Mouse (Mus musculus) intestine, postnatal 0 days (tissue): Measurements from ENCODE around the gene Brca1. TPM values are rescaled to one million over a fixed set of nuclear protein-coding genes. Genes with fewer than 3 reads are reported as not detected.
A peak's percentile ranks its signal among the peaks of the same experiment; 100 is the strongest.
"Not testable (repeated sequence)": the region's sequence is repeated elsewhere in the genome, so short reads cannot be mapped to it uniquely, and the experiment has no call there.

Source experiments
- ATAC-seq: fragments of 200-750 bp; cut with Nextera tagmentation; 2 replicates; pipeline ENCODE4 v1.8.0; 2017; ENCODE audit warnings: mild to moderate bottlenecking, moderate TSS enrichment, moderate library complexity
- H3K27ac ChIP-seq: fragments of 300-500 bp; sonication (generic); 2 replicates; pipeline ENCODE4 v1.5.1; 2014; ENCODE audit warnings: mild to moderate bottlenecking, low read depth, low read length, moderate library complexity
- H3K27me3 ChIP-seq: fragments of 300-500 bp; sonication (generic); replicated peaks from 2 replicates; pipeline ENCODE4 v1.6.1; 2014; ENCODE audit warnings: low read length, mixed read lengths; ENCODE audit not compliant: control insufficient read depth, insufficient read depth
- H3K36me3 ChIP-seq: fragments of 300-500 bp; sonication (generic); 2 replicates; pipeline ENCODE4 v1.6.1; 2014; ENCODE audit warnings: mild to moderate bottlenecking, moderate library complexity; ENCODE audit not compliant: control insufficient read depth, insufficient read depth
- H3K4me1 ChIP-seq: fragments of 300-500 bp; sonication (generic); replicated peaks from 2 replicates; pipeline ENCODE4 v1.6.1; 2014; ENCODE audit warnings: antibody characterized with exemption, low read length, mixed read lengths; ENCODE audit not compliant: control insufficient read depth, insufficient read depth
- H3K4me2 ChIP-seq: fragments of 300-500 bp; sonication (generic); replicated peaks from 2 replicates; pipeline ENCODE4 v1.6.1; 2014; ENCODE audit warnings: low read depth, mild to moderate bottlenecking, moderate library complexity
- H3K4me3 ChIP-seq: fragments of 300-500 bp; sonication (generic); 2 replicates; pipeline ENCODE4 v1.5.1; 2014; ENCODE audit warnings: low read depth, low read length
- H3K9ac ChIP-seq: fragments of 300-500 bp; sonication (generic); 2 replicates; pipeline ENCODE4 v1.6.1; 2014; ENCODE audit warnings: mild to moderate bottlenecking, low read depth, low read length
- H3K9me3 ChIP-seq: fragments of 300-500 bp; sonication (generic); 2 replicates; pipeline ENCODE4 v1.6.1; 2016; ENCODE audit warnings: mixed run types; ENCODE audit not compliant: control insufficient read depth
- CTCF ChIP-seq: sonication (generic); IDR thresholded peaks from 2 replicates; pipeline ENCODE4 v1.5.1; 2016; ENCODE audit warnings: low read depth, mild to moderate bottlenecking, control low read depth, antibody characterized with exemption, moderate library complexity
- WGBS: fragments of 180-500 bp; shearing (Covaris S2); extraction: QIAGEN DNeasy Blood & Tissue Kit; methylation state at CpG from one replicate; pipeline ENCODE4 v1.1.7; 2014; 5-methylcytosine and 5-hydroxymethylcytosine counted together
- polyA plus RNA-seq: library from polyadenylated mRNA; unstranded; fragments of >200 nt; fragmentation: Nextera tagmentation; extraction: Ambion mirVana; gene quantifications from 2 replicates; pipeline ENCODE4 v1.2.1, GENCODE M21; 2015

Brca1 gene
- polyA plus RNA-seq, 1 experiment from 2014 or later: 2.3 TPM

DNA sequence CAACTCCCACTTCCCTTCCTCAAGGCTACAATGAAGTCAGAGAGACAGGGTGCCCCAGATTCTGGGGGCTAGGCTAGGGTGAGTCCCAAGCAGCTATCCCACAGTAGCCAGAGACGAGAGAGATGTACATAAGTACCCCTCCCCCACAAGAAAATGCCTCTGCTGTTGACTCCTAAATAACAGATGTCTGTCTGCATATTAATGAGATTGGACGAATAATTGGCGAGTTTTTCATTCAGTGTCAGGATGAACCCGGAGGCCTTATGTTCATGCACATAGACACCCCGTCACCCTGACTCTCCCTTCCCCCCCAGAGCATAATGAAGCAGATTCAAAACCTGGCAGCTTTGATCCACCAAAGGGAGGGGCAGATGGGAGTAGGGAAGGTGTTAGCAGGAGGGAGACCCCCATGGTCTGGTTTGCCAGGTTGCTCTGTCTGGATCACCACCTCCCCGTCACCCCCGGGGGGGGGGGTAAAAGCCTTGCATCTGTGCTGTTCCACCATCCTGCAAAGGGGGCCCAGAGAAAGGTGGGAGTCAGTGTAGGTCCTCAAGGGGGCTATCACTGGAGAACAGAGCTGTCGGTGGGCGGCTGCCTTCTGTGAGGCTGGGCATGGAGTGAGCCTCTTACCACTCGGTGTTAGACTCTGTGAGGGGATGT lies 74.1 kb downstream of the Brca1 start:
- H3K36me3 ChIP-seq: no peaks in the 10 kb centered on the region
- 77% methylated on average over 10 of the region's 10 CpGs for WGBS
- no peak overlapping the region for H3K27ac ChIP-seq
- 0 out of 2 replicates have a peak, but pooled peaks cover 5% of the 10 kb centered on the region for H3K4me1 ChIP-seq
- H3K9ac ChIP-seq: no peak overlapping the region
- TF ChIP-seq CTCF: no peak
- H3K9me3 ChIP-seq: no peaks in the 10 kb centered on the region
- H3K27me3 ChIP-seq: no peaks in the 10 kb centered on the region
- H3K4me2 ChIP-seq: no peak overlapping the region
- no peak overlapping the region for H3K4me3 ChIP-seq
- no peak for ATAC-seq

DNA sequence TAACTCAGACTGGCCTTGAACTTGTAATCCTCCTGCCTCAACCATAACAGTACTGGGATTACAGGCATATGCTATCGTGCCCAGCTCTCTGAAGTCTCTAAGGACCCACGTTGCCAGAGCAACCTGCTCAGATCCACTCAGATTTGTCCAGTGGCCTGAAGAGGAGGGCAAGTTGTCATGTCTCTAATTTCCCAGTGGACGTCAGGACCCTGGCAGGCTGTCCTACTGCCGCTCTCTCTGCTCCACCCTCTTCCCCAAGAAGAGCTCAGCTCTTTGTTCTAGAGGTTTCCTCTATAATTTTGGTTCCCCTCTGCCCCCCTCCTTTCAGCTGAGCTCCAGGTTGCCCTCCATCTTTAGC lies 74.6 kb downstream of the Brca1 start:
- H3K9me3 ChIP-seq: no peaks in the 10 kb centered on the region
- no peak overlapping the region for H3K4me3 ChIP-seq
- ATAC-seq: no peak
- H3K36me3 ChIP-seq: no peaks in the 10 kb centered on the region
- 68% methylated on average over 4 of the region's 4 CpGs for WGBS
- no peaks in the 10 kb centered on the region for H3K27me3 ChIP-seq
- no peak overlapping the region for H3K9ac ChIP-seq
- no peak for TF ChIP-seq CTCF
- H3K4me1 ChIP-seq: 0 out of 2 replicates have a peak, but pooled peaks cover 5% of the 10 kb centered on the region
- H3K27ac ChIP-seq: no peak overlapping the region
- H3K4me2 ChIP-seq: no peak overlapping the region

DNA sequence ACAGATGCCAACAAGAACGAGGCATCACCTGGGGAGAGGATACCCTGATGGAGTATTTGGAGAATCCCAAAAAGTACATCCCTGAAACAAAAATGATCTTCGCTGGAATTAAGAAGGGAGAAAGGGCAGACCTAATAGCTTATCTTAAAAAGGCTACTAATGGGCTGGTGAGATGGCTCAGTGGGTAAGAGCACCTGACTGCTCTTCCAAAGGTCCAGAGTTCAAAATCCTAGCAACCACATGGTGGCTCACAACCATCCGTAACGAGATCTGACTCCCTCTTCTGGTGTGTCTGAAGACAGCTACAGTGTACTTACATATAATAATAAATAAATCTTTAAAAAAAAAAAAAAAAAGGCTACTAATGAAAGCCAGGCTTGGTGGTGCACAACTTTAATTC lies 75.4 kb downstream of the Brca1 start:
- 63% methylated on average over 4 of the region's 4 CpGs for WGBS
- not testable (repeated sequence) for ATAC-seq, H3K9ac ChIP-seq, H3K4me2 ChIP-seq, H3K27me3 ChIP-seq, H3K9me3 ChIP-seq, H3K27ac ChIP-seq, H3K4me1 ChIP-seq, H3K4me3 ChIP-seq, H3K36me3 ChIP-seq
- TF ChIP-seq CTCF: 0 out of 2 replicates have a peak, but pooled peaks have one; percentile 2

DNA sequence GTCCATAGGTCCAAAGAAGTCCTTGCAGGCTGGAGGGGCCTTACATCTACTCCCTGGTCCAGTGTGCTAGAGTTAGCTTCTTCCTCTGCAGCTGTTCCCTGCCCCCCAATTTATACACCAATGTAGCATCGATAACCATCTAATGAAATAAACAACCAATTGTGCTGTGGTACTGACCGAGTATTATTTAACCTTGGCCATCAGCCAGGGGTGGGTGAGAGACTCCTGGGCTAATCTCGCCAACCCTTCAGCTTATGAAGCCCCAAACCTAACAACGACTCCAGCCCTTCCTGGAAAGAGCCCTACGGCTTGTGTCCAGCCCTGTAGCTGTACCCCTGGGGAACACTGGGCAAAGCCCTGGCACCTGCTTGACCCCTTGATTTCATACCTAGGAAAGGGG lies 77.5 kb downstream of the Brca1 start:
- 0 out of 2 replicates have a peak, but pooled peaks cover 4% of the 10 kb centered on the region for H3K4me1 ChIP-seq
- no peaks in the 10 kb centered on the region for H3K36me3 ChIP-seq
- H3K27me3 ChIP-seq: no peaks in the 10 kb centered on the region
- H3K9me3 ChIP-seq: no peaks in the 10 kb centered on the region
- WGBS: 63% methylated on average over 5 of the region's 5 CpGs
- no peak for ATAC-seq
- H3K4me2 ChIP-seq: no peak overlapping the region
- H3K27ac ChIP-seq: no peak overlapping the region
- no peak for TF ChIP-seq CTCF
- no peak overlapping the region for H3K4me3 ChIP-seq
- H3K9ac ChIP-seq: no peak overlapping the region

DNA sequence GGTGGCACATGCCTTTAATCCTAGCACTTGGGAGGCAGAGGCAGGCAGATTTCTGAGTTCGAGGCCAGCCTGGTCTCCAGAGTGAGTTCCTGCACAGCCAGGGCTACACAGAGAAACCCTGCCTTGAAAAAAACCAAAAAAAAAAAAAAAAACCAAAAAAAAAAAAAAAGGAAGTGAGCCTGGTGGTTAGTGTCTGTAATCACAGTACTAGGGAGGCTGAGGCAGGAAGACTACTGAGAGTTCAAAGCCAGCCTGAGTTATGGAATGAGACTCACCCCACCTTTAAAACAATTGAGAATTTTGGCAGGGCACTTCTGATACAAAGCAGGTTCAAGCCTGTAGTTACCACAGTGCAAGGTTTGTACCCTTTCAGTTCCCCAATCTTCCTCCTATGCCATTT lies 78.1 kb downstream of the Brca1 start:
- not testable (repeated sequence) for H3K9ac ChIP-seq, H3K36me3 ChIP-seq, H3K27me3 ChIP-seq, H3K27ac ChIP-seq, H3K9me3 ChIP-seq, H3K4me1 ChIP-seq, H3K4me2 ChIP-seq, H3K4me3 ChIP-seq, ATAC-seq
- WGBS: 81% methylated on average over 1 of the region's 1 CpGs

DNA sequence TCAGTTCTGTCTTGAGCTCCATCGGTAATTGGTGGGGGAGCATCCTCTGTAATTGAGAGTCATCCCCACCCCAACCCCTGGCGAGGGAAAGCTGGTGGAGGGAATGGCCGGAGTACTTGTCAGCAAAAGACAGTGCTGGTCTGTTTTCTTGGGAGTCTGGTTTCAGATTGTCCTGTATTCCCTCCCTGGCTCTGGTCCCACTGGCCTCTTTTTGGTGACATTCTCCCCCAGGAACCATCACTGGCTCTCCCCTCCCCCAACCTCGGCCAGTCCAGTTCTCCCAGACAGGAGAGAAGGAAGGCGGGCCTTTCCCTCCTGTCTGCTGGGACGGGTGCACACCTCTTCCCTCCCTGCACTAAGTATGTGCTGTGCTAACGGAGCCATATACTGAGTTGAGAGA lies 79.4 kb downstream of the Brca1 start:
- Histone ChIP-seq H3K27me3 (no peaks in the 10 kb centered on the region), H3K4me3 (no peak overlapping the region), H3K4me2 (no peak overlapping the region), H3K9ac (no peak overlapping the region), H3K36me3 (no peaks in the 10 kb centered on the region), H3K4me1 (0 out of 2 replicates have a peak, but pooled peaks cover 4% of the 10 kb centered on the region), H3K27ac (no peak overlapping the region), H3K9me3 (no peaks in the 10 kb centered on the region)
- 60% methylated on average over 7 of the region's 7 CpGs for WGBS
- no peak for TF ChIP-seq CTCF
- no peak for ATAC-seq

DNA sequence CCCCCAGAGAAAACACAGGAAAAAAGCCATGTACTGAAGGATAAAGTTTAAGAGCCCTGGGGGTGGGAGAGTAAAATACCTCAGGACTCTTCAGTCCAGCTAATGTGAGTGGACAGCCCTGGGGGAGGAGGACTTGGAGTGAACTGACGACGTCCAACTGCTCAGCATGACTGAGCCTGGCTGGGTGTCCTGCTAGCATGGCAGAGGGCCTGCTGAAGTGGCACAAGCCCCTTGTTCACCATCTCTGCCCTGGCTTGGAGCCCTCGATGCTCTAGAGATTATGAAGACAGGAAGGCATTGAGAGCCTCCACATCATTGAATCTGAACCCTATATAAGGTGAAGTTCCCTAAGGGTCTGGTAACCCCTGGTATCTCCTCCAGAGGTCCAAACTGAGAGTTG lies 79.8 kb downstream of the Brca1 start:
- no peaks in the 10 kb centered on the region for H3K27me3 ChIP-seq
- H3K9ac ChIP-seq: no peak overlapping the region
- WGBS: 84% methylated on average over 3 of the region's 3 CpGs
- H3K4me1 ChIP-seq: 0 out of 2 replicates have a peak, but pooled peaks cover 5% of the 10 kb centered on the region
- ATAC-seq: no peak
- H3K4me2 ChIP-seq: no peak overlapping the region
- H3K4me3 ChIP-seq: no peak overlapping the region
- no peaks in the 10 kb centered on the region for H3K36me3 ChIP-seq
- H3K27ac ChIP-seq: no peak overlapping the region
- no peaks in the 10 kb centered on the region for H3K9me3 ChIP-seq
- no peak for TF ChIP-seq CTCF
